Mouse (Mus musculus) testis, adult 2 months (tissue): ENCODE results near the gene Cmtm7. TPM values are rescaled to one million over a fixed set of nuclear protein-coding genes. Genes with fewer than 3 reads are reported as not detected.

Experiments used
- H3K27ac ChIP-seq: fragments of 200-500 bp; 2 replicates; pipeline ENCODE4 v1.5.1; 2012; ENCODE audit warnings: low read depth, low read length; ENCODE audit not compliant: control insufficient read depth, insufficient read depth
- H3K27me3 ChIP-seq: fragments of 200-500 bp; 2 replicates; pipeline ENCODE4 v1.6.1; 2012; ENCODE audit warnings: mild to moderate bottlenecking, low read length, moderate library complexity; ENCODE audit not compliant: control insufficient read depth, insufficient read depth
- H3K36me3 ChIP-seq: fragments of 200-500 bp; 2 replicates; pipeline ENCODE4 v1.6.1; 2012; ENCODE audit warnings: mild to moderate bottlenecking, low read length; ENCODE audit not compliant: control insufficient read depth, insufficient read depth
- H3K4me1 ChIP-seq: fragments of 200-500 bp; 2 replicates; pipeline ENCODE4 v1.6.1; 2012; ENCODE audit warnings: low read length; ENCODE audit not compliant: control insufficient read depth, insufficient read depth
- H3K4me3 ChIP-seq: fragments of 200-500 bp; 2 replicates; pipeline ENCODE4 v1.5.1; 2012; ENCODE audit warnings: low read depth, mild to moderate bottlenecking, low read length, moderate library complexity, mixed read lengths; ENCODE audit not compliant: control insufficient read depth
- CTCF ChIP-seq: fragments of 200-500 bp; IDR thresholded peaks from 2 replicates; pipeline ENCODE4 v1.5.1; 2012; ENCODE audit warnings: low read depth, mild to moderate bottlenecking, inconsistent platforms, low read length, moderate library complexity; ENCODE audit not compliant: control insufficient read depth, insufficient read depth, insufficient replicate concordance
- POLR2A ChIP-seq: fragments of 200-500 bp; IDR thresholded peaks from 2 replicates; pipeline ENCODE4 v1.6.1; 2012; ENCODE audit warnings: low read depth, mild to moderate bottlenecking, inconsistent platforms, low read length, moderate library complexity; ENCODE audit not compliant: control insufficient read depth
- polyA plus RNA-seq: library from polyadenylated mRNA; depleted of rRNA; stranded (reverse); fragments of >200 nt; gene quantifications from 2 replicates; pipeline ENCODE4 v1.2.3, GENCODE M21; 2012

Gene Cmtm7
- polyA plus RNA-seq, 1 experiment: 10.1 TPM

DNA sequence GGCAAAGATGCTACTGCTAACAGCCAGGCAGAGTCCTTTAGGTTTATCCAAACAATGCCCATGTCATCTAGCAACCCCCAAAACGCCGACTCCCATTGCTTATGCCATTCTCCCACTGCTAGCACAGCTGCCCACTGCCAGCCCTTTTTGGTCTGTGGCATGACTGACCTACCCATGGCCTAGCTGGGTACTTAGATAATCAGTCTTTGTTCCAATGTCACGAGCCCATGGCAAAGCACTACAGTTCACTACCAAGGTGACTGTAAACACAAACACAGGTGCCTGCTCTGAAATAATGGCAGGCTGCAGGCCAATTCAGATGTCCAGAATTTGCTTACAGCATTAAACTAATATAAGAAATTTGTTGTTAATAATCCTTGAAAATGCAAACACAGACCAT lies 37.3 kb upstream of the Cmtm7 start:
- Histone ChIP-seq H3K4me1 (no peaks in the 10 kb centered on the region), H3K27me3 (no peaks in the 10 kb centered on the region), H3K36me3 (no peaks in the 10 kb centered on the region), H3K27ac (no peak overlapping the region), H3K4me3 (no peak overlapping the region)
- TF ChIP-seq CTCF (no peak), POLR2A (no peak)

DNA sequence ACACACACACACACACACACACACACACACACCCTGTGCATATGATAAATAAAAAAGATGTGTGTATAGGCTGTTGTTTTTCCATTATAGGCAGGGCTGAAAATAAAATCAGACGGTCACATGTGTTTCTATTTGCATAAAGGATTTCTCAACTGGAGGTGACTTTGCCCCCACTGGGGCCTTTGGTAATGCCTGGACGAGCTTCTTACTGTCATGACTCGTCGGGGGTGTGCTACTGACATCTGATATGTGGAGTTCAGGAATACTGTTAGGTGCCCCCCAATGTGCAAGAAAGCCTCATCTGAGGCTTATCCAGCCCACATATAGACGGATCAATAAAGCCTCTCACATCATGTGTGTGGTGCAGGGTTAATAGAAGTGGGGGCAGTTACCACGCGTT lies 35.4 kb upstream of the Cmtm7 start:
- Histone ChIP-seq H3K36me3 (no peaks in the 10 kb centered on the region), H3K4me3 (no peak overlapping the region), H3K4me1 (no peaks in the 10 kb centered on the region), H3K27ac (no peak overlapping the region), H3K27me3 (no peaks in the 10 kb centered on the region)
- TF ChIP-seq CTCF (no peak), POLR2A (no peak)

DNA sequence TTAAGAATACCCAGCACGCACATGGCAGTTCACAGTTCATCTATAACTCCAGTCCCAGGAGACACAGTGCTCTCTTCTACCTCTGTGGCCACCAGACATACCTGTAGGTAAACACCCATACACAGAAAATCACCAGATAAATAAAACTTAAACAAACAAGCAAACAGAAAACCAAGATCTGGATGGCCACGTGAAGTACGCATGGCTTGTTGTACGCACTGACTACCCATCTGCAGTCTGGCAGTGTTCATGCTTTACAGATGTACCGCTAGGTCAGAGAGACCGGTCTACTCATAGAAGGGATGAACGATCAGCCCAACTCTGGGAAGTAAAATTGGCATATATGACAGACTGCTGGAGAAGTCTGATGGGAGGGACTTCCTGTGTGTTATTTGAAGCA lies 34.5 kb upstream of the Cmtm7 start:
- H3K27me3 ChIP-seq: no peaks in the 10 kb centered on the region
- TF ChIP-seq CTCF: no peak
- no peak for TF ChIP-seq POLR2A
- no peak overlapping the region for H3K4me3 ChIP-seq
- H3K4me1 ChIP-seq: no peaks in the 10 kb centered on the region; the same call in 1 of the 2 replicates
- no peak overlapping the region for H3K27ac ChIP-seq
- no peaks in the 10 kb centered on the region for H3K36me3 ChIP-seq

DNA sequence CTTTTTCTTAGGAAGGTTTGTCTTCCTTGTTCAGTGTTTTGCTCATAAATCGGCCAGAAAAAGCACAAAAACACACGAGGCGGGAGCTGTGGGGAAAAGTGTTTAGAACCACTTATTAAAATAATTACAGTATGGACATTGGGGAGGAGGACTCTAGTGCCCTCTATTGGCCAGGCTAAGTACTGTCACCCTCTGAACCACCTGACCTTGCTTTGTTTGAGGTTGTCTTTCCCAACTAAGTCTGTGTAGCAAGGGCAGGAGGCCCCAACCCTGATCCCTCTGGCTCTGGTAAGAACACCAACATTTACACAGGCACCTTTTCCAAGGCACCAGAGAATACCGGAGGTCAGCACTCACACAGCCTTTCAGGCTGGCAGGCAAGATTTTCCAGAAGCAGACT lies 33.7 kb upstream of the Cmtm7 start:
- Histone ChIP-seq H3K4me3 (no peak overlapping the region), H3K27me3 (no peaks in the 10 kb centered on the region), H3K27ac (no peak overlapping the region), H3K4me1 (no peaks in the 10 kb centered on the region; the same call in 1 of the 2 replicates), H3K36me3 (no peaks in the 10 kb centered on the region)
- TF ChIP-seq CTCF (peak; percentile 6; the same call in 1 of the 2 replicates), POLR2A (no peak)

DNA sequence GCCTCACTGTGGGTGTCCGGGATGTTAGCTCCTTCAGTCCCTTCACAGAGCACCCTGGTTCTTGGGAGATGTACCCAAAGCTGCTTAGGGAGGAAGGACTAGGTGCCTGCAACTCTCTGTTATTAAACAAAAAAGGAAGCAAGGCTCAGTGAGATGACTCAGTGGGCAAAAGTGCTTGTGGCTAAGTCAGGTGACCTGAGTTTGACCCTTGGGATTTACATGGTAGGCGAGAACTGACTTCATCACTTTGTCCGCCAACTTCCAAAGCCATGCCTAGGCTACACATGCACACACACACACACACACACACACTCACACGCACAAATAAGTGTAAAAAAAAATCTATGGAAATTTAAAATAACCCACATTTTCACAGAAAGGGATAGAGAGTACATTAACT lies 30.3 kb upstream of the Cmtm7 start:
- no peak overlapping the region for H3K4me3 ChIP-seq
- TF ChIP-seq CTCF: no peak
- no peak for TF ChIP-seq POLR2A

DNA sequence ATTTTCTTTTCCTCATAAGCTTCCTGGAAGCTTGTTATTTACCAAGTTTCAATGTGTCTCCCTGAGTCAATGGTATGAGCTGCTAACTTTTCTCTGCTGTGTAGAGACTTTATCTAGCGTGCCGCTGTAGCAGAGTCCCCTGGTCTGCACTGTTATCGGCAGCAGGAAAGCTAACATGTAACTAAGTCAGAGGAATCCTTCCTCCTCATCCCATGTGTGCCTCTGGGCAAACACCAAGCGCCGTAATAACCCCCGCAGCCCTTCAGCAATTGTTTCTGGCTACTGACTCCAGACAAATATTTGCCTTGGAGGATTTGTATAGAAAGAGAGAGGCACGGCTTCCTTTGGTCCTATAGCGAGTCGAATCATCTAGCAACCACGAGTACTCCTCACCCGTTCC lies 29.2 kb upstream of the Cmtm7 start:
- no peaks in the 10 kb centered on the region for H3K36me3 ChIP-seq
- no peak overlapping the region; the same call in 1 of the 2 replicates for H3K27ac ChIP-seq
- H3K4me1 ChIP-seq: no peaks in the 10 kb centered on the region; the same call in 1 of the 2 replicates
- H3K27me3 ChIP-seq: no peaks in the 10 kb centered on the region
- TF ChIP-seq CTCF (no peak), POLR2A (no peak)
- no peak overlapping the region for H3K4me3 ChIP-seq

More for the DNA sequence above, 30.3 kb upstream of the Cmtm7 start:
- Histone ChIP-seq H3K27ac (no peak overlapping the region), H3K36me3 (no peaks in the 10 kb centered on the region), H3K4me1 (no peaks in the 10 kb centered on the region; the same call in 1 of the 2 replicates), H3K27me3 (no peaks in the 10 kb centered on the region)

DNA sequence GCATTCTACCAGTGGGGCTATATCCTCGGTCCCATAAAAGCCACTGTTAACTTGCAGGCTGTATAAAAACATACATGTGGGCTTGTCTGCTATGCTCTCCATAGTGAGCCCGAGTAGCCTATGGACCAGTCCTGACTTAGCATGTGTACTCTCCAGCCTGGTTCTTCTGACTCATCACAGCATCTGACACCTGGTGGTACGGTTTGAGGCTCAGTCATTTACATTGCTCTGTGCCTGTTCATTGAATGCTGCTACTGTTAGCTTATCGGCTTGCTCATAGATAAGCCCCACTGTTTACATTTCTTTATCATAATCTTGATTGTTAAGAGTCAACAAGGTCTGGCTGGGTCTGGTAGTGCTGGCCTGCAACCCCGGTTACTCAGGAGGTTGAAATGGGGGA lies 27.0 kb upstream of the Cmtm7 start:
- Histone ChIP-seq H3K27ac (no peak overlapping the region), H3K4me1 (peaks cover 2% of the 10 kb centered on the region; the same call in 1 of the 2 replicates), H3K36me3 (no peaks in the 10 kb centered on the region), H3K27me3 (no peaks in the 10 kb centered on the region), H3K4me3 (peak overlapping the region; percentile 53; the same call in 1 of the 2 replicates)
- no peak for TF ChIP-seq CTCF
- no peak for TF ChIP-seq POLR2A

DNA sequence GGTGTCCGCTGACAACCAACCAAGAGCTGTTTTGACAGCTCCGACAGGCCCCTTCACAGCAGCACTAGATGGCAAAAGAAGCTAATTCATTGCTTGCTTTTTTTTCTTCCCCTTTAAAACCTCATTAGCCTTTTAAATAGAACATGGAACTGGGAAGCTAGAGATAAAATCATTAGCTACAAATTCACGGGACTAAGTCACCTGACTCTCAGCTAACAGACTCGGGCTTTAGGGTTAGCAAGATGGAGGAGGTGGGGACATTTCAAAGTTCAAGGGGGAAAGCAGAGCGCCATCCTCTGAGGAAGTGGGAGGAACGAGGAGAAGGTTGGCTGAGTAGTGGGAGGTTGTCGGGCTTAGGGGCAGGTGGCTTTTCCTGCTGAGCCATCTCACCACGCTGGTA lies 25.6 kb upstream of the Cmtm7 start:
- no peak overlapping the region for H3K4me3 ChIP-seq
- TF ChIP-seq CTCF (no peak), POLR2A (no peak)
- H3K4me1 ChIP-seq: peaks cover 2% of the 10 kb centered on the region; the same call in 1 of the 2 replicates
- no peaks in the 10 kb centered on the region for H3K36me3 ChIP-seq
- H3K27me3 ChIP-seq: no peaks in the 10 kb centered on the region
- H3K27ac ChIP-seq: no peak overlapping the region
